Mouse (Mus musculus) layer of hippocampus, adult 9-10 months (tissue): Measurements from ENCODE around the gene Cdk18.

Source experiments
- DNase-seq: peaks from one replicate; pipeline ENCODE4 v3.0.0; 2022; ENCODE audit warnings: low spot score

Gene Cdk18

GRCm38 (mm10) chr1:132150171-132150570 lies 10.7 kb upstream of the Cdk18 start:
- DNase-seq: no peak

GRCm38 (mm10) chr1:132149410-132149809 lies 9.9 kb upstream of the Cdk18 start:
- DNase-seq: no peak

- no peak for DNase-seq
These were observed 6.6 kb upstream of the Cdk18 start for GRCm38 (mm10) chr1:132145973-132146685.

- DNase-seq: no peak
These were observed 5.4 kb upstream of the Cdk18 start for GRCm38 (mm10) chr1:132144837-132145236.

- no peak for DNase-seq
These were observed 4.7 kb upstream of the Cdk18 start for GRCm38 (mm10) chr1:132144223-132144622.

GRCm38 (mm10) chr1:132143730-132144129 lies 4.2 kb upstream of the Cdk18 start:
- DNase-seq: no peak

- DNase-seq: no peak
These were observed 3.6 kb upstream of the Cdk18 start for GRCm38 (mm10) chr1:132143079-132143478.

- no peak for DNase-seq
These were observed 2.3 kb upstream of the Cdk18 start for GRCm38 (mm10) chr1:132141753-132142152.

- no peak for DNase-seq
These were observed 1.7 kb upstream of the Cdk18 start for GRCm38 (mm10) chr1:132141166-132141565.

GRCm38 (mm10) chr1:132140574-132140973 lies 1.1 kb upstream of the Cdk18 start:
- no peak for DNase-seq

- no peak for DNase-seq
These were observed 687 bp upstream of the Cdk18 start for GRCm38 (mm10) chr1:132140171-132140570.

GRCm38 (mm10) chr1:132138576-132139415 lies 688 bp downstream of the Cdk18 start:
- no peak for DNase-seq

- no peak for DNase-seq
These were observed 1.4 kb downstream of the Cdk18 start for GRCm38 (mm10) chr1:132137935-132138575.

GRCm38 (mm10) chr1:132136847-132137246 lies 2.6 kb downstream of the Cdk18 start:
- DNase-seq: no peak

- no peak for DNase-seq
These were observed 3.9 kb downstream of the Cdk18 start for GRCm38 (mm10) chr1:132135631-132136030.

- no peak for DNase-seq
These were observed 11.2 kb downstream of the Cdk18 start for GRCm38 (mm10) chr1:132128311-132128710.

- no peak for DNase-seq
These were observed 13.6 kb downstream of the Cdk18 start for GRCm38 (mm10) chr1:132125803-132126405.

- DNase-seq: no peak
These were observed 14.2 kb downstream of the Cdk18 start for GRCm38 (mm10) chr1:132125249-132125648.

GRCm38 (mm10) chr1:132123420-132124014 lies 16.0 kb downstream of the Cdk18 start:
- no peak for DNase-seq

- no peak for DNase-seq
These were observed 17.6 kb downstream of the Cdk18 start for GRCm38 (mm10) chr1:132121895-132122294.

GRCm38 (mm10) chr1:132121236-132121635 lies 18.2 kb downstream of the Cdk18 start:
- peak; percentile 80 for DNase-seq

GRCm38 (mm10) chr1:132116606-132117005 lies 22.9 kb downstream of the Cdk18 start:
- DNase-seq: no peak
